Mouse (Mus musculus) R1 (cell line): ENCODE results near the gene Olfr1499.
"Not testable (repeated sequence)": the region's sequence is repeated elsewhere in the genome, so short reads cannot be mapped to it uniquely, and the experiment has no call there.

Source experiments
- DNase-seq: peaks from one replicate; pipeline ENCODE4 v3.0.0-alpha.2; 2018; ENCODE audit warnings: low read depth, low spot score

The Olfr1499 gene

DNA sequence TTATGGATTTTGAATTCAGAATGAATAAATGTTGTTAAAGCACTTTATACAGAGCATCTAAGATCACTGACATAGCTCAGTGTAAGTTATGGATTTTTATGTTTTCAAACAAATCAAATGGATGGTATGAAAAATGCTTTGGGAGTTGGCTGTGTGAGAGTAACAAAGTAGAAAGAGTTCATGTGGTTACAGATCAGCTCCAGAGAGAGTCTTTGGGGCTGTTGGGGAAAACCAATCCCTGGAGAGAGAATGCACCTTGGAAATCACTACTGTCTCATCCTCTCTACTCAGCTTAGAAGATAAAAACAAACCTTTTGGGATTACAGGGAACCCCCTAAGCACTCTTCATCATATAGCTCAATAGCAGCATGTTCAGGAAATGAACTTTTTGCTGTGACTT, at the start of gene Olfr1499:
TSS of gene Olfr1499 (minus strand) at position 101 of the 400 bp plus-strand sequence.
- DNase-seq: no peak

DNA sequence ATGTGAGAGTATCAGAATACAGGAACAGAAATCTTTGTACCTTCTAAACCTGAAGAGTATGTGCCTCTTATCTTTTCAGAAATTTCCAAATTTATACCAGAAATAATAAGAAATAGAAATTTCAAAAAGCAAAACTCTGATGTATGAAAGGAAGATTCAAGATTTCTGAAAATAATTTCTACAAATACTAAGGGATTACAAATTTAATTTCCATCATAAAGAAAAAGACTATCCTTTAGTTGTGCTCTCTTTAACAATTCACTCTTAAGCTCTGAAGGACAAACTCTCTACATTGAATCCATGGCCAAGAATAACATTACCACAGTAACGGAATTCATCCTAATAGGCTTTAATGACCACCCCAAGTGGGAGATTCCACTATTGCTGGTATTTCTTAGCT, 42.2 kb upstream of the Olfr1499 start, which contains the start of gene Olfr1502:
TSS of gene Olfr1502 (plus strand) at position 301 of the 400 bp plus-strand sequence.
- DNase-seq: no peak

DNA sequence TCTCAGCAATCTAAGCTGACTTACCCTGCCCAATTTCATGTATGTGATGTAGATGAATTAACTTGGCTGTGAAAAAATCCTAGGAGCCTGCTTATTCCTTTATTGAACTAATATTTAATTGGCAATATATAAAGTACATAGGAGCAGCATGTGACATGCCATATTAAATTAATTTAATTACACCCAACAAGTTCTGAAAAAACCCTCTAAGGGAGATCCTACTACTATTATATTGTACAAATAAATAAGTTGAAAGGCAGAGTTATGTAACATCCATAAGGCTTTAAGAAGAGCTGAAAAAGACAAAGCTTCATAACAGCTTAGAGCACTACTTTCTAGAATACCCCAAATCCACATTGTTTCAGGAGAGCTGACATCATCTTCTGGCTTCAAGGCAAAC, 31.3 kb upstream of the Olfr1499 start, which contains the start of gene Olfr1501:
TSS of gene Olfr1501 (minus strand) at position 101 of the 400 bp plus-strand sequence.
- not testable (repeated sequence) for DNase-seq

DNA sequence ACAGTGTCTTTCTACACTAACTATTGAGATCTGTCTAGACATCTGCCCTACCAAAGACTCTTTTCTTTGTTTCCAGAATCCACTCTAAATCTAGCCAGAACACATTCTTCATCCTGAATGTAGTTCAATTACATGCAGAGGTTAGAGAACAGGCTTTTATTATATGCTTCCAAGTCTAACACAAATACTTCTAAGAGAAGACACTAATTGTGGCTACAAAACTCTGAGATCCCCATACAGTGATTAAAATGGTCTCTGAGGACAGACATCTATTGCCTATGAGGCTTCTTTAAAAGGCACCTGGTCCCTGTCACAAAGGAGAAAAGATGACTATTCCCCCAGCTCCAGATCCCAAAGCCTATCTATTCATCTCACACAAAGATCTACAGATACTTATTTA, 11.1 kb upstream of the Olfr1499 start, which contains the start of gene Olfr1500:
TSS of gene Olfr1500 (minus strand) at position 101 of the 400 bp plus-strand sequence.
- no peak for DNase-seq

DNA sequence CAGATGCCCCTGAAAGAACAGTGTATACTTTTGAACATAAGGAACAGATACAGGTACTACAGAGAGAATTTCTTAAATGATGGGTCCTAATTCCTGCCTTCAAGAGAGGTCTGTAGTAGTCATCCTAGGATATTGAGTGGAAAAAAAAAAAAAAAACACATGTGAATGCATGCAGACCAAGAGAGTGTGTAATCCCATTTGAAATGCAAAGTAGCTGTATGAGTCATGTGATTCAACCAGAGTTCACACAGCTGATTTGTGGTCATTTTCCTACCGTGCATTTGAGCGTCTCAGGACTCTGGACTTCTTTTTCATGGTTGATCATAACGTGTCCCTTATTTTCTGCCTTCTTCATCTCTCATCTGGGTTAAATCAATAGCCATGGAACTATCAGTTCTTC, 9.2 kb upstream of the Olfr1499 start:
- no peak for DNase-seq

DNA sequence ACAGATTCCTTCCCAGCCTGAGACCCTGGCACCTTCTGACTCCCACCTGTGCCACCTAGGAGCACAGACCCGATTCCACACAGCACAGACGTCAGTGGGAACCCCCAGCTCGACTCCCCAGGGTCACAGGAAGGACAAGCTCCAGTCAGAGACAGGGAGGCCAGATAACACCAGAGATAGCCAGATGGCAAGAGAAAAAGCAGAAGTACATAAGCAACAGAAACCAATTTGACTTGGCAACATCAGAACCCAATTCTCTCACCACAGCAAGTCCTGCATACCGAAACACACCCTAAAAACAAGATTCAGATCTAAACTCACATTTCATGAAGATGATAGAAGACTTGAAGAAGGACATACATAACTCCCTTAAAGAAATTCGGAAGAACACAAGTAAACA, 1.6 kb upstream of the Olfr1499 start:
- no peak for DNase-seq

DNA sequence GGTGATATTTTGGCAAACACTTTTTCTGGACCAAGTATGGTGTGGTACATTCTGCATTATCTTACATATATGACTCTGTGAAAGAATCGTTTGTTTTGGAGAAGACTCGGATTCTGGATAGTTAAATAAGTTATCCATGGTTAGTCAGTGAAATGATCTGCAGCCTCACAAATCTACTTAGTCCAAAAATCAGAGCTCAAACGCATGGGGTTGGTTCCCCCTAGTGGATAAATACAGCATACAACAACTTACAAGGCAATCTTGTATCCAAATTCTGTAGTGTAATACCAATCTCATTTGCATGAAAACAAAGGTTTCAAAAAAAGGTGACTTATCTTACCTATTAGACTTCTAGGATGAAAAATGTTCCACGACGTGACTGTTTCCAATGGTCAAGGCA, 420 bp downstream of the Olfr1499 start:
- DNase-seq: peak; percentile 53

DNA sequence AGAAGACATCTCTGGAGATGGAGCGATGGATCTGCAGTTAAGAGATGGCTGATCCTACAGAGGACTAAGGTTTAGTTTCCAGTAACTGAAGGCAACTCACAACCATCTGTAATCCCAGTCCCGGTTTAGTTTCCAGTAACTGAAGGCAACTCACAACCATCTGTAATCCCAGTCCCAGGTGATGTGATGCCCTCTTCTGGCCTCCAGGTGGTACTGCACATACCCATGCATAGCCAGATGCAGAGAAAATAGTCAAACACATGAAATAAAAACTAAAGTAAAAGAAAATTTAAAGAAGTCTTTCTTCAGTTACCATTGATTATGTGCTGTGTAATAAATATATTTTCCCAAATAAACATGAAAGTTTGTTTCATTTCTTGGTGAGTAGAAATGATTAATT, 6.4 kb downstream of the Olfr1499 start:
- DNase-seq: peak; percentile 47

DNA sequence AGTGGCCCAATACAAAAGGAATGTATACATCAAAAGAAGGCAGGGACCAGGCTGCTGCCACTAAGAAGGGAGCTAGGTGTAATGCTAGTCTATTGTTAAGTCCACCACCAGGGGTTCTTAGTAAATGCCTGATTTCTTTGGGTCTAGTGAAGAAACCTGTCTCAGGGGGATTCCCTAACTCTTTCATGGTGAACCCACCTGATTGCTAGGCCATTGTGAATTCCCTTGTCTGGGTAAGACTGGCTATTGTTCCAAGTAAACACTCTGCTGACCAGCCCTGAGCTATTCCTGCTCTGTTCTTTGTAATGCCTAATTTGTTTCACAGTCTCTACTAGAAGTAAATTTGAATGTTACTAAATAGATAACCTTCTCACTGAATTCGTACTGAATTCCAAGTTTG, 13.8 kb downstream of the Olfr1499 start:
- DNase-seq: peak; percentile 84

DNA sequence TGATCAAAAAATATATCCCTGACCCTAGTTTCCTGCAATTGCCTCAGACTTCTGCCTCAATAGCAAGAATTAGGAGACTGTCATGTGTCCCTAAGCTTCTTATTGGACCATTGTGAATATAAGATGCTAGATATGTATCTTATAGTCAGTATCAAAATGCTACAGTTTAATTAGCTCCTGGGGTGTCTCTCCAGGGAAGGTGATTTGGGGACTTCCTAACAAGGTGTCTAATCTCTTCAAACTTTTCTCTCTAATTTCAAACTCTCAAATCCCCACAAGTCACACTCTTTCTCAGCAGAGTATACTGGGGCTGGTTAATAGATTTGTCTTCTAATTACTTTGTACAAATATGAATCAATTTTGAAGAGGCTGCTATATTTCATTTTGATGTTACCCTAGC, 21.1 kb downstream of the Olfr1499 start, which contains the start of gene Olfr1497:
TSS of gene Olfr1497 (minus strand) at position 101 of the 400 bp plus-strand sequence.
- DNase-seq: no peak

DNA sequence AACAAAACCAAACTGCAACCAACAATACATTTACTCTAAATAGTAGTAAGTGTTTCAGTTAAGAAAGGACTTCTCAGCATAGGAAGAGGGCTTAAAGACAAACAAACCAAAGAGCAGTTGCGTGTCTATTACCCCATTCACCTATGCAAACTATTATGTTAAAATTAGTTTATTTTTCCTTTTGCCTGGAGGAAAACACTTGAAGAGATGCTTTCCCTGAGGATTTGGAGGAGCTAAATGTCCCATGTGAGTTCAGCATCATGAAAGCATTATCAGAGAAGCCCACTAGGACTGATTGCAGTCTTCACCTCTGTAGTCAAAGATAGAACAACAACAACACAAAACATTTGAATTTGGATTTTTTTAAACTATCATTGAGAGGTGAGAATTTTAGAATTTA, 41.7 kb downstream of the Olfr1499 start, which contains the start of gene Olfr1496:
TSS of gene Olfr1496 (plus strand) at position 301 of the 400 bp plus-strand sequence.
- DNase-seq: no peak

DNA sequence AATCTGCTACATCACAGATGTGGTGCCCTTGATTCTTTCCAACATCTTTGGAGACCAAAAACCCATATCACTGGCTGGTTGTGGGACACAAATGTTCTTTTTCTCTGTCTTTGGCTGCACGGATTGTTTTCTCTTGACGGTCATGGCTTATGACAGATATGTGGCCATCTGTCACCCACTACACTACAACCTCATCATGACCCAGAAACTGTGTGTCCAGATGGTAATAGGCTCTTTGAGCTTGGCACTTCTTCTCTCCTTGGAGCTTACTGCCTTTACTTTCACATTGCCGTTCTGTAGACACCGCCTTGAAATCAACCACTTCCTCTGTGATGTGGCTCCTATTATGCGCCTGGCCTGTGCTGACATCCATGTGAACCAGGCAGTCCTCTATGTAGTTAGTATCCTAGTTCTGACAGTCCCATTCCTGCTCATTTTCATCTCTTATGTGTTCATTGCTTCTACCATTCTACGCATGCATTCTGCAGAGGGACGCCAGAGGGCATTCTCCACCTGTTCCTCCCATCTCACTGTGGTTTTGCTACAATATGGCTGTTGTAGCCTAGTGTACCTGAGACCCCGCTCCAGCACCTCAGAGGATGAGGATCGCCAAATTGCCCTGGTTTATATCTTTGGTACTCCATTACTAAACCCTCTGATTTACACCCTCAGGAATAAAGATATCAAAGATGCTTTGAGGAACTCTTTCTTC, 50.5 kb downstream of the Olfr1499 start:
- DNase-seq: peak; percentile 61

DNA sequence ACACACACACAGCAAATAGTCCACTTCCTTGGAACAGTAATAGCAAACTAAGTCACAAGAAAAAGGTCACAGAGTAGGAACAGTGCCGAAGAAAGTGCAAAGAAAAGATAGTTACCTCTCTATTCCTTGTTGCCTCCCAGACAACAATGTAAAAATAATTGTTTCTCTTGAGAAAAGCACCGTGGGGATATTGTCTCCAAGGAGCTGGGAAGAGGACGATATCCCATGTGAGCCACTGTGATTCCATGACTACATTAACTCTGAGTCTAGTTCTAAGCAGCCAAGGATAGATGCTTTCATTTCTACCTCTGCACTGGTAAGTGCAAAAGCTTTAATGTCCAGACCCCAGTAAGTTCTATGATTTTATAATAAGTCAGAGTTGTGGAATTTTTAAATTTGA, 54.9 kb downstream of the Olfr1499 start, which contains the start of gene Olfr1495:
TSS of gene Olfr1495 (plus strand) at position 301 of the 400 bp plus-strand sequence.
- no peak for DNase-seq
